Mouse (Mus musculus): ENCODE results near the gene Zfp317. TPM values are rescaled to one million over a fixed set of nuclear protein-coding genes. Genes with fewer than 3 reads are reported as not detected.

Zfp317 gene
- 1 to 10 TPM; 6.8 to 7.1 TPM for total RNA-seq (2023)

DNA sequence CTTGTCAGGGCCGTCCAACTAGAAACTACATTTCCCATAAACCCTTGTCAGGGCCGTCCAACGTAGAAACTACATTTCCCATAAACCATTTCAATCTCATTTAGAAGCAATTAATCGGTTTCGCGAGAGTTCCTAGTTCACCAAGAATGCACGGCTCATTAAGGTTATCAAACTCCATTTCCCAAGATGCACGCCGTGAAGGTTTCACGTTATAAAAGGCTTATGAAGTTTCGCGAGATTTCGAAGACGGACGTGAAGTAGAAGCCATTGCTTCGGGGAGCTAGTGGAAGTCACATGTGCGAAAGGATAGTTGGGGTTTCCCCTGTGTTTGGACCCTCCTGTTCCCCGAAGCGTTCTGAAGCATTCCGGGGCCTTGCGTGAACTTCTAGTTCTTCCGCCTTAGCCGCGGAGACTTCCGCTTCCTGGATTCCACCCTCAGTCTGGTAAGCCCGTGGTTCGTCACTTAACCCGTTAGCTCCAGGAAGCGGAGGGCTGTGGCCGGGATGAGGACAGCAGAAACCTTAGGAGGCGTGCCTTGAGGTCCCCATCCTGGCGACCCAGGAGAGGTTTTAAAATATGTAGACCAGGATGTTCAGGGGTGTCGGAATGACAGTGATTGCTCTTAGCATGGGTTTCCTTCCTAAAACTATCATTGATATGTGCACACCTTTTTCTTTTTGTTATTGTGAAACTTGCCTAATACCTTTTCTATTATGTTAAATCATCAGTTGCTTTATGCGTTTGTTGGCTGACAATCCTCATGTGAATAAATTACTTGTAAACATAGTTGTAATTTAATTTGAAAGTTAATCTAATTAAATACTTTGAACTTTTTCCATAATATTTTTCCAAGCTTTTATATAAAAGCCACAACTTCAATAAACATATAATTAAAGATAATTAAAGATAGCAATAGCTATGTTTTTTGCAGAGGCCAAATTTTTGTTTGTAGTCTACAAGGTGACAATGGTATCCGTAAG, at the start of gene Zfp317:
Gene Zfp317 (plus strand): TSS at position 260 of the 980 bp plus-strand sequence.

DNA sequence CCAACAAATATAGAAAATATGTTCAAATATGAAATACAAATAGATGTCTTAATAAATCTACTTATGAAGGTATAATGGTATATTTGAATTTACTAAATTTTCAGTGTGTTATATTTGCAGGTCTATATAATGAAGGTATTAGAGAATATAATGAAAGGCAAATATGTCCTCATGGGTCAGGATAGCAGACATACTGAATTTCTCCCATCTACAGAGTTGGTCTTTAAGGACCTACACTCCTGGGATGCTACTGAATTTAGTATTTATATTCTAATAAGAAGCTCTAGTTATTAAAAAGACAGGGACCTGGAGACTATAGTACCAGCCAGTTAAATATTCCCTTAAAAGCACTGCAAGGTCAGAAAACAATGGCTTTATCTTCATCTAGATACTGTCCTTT, 39.6 kb upstream of the Zfp317 start, which contains the start of gene Olfr855:
Gene Olfr855 (plus strand): TSS at position 301 of the 400 bp plus-strand sequence.

Other genes starting within 250 kb of the Zfp317 start
- gene Olfr847, start 243.4 kb upstream of the Zfp317 start, total RNA-seq (2023): not detected
- not detected for gene Olfr849, start 181.8 kb upstream of the Zfp317 start, total RNA-seq (2023)
- gene Olfr850, start 143.9 kb upstream of the Zfp317 start, total RNA-seq (2023): not detected
- not detected for gene Olfr851, start 128.8 kb upstream of the Zfp317 start, total RNA-seq (2023)
- gene Olfr853, start 81.0 kb upstream of the Zfp317 start, total RNA-seq (2023): not detected
- not detected for gene Olfr854, start 54.7 kb upstream of the Zfp317 start, total RNA-seq (2023)
- gene Olfr855, start 39.5 kb upstream of the Zfp317 start, total RNA-seq (2023): not detected
- not detected for gene Olfr857, start 87.3 kb downstream of the Zfp317 start, total RNA-seq (2023)
- gene Olfr58, start 158.2 kb downstream of the Zfp317 start, total RNA-seq (2023): not detected
- gene Olfr859, start 182.8 kb downstream of the Zfp317 start, total RNA-seq (2023): not detected
- gene Olfr860, start 227.6 kb downstream of the Zfp317 start, total RNA-seq (2023): not detected